Mouse (Mus musculus): ENCODE results near the gene 9130204L05Rik.

DNA sequence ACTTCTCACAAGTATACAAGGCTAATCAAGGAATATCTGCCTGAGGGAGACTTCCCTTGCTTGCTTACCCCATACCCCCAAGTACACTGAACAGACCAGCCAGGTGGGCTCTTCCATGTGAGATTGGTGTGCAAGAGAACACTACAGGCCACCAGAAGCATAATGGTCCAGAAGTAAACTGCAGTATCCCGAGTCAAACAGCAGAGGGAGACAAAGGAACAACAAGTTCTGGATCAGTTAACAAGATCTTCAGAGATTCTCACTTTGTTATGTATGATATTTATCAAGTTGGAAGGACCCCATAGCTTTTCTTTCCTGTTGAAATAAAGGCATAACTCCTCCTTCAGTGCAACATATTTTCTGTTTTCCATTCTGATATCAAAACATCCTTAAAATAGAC is 31.4 kb downstream of the 9130204L05Rik start:
- TF ChIP-seq CTCF (IDR thresholded peaks at IDR 0.05; ENCODE audit: control insufficient read depth, insufficient read depth, insufficient replicate concordance, low read depth, low read length), result no peak
- TF ChIP-seq POLR2A (IDR thresholded peaks at IDR 0.05; ENCODE audit: control insufficient read depth, low read depth, low read length), result no peak

All from testis, adult 2 months (tissue).